Mouse (Mus musculus): ENCODE data around the gene Gramd4.

The Gramd4 gene

DNA sequence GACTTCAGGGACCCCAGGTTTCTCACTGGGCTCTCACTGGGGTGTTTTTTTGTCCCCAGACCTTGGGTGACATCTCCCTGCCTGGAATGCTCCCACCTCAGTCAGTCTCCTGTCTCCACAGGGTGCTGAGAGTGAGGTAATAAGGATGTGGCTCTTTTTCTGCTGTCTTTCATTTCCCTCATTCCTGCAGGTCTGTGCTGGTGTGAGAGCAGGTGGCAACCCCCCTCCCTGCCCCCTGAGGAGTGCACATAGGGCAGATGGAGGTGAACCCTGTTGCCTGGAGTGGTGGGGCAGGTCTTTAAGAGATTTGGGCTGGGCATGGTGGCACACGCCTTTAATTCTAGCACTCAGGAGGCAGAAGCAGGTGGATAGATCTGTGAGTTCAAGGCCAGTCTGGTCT lies 13.7 kb downstream of the Gramd4 start:
- no peak for DNase-seq (ENCODE audit: low spot score)

GRCm38 (mm10) chr15:86074171-86074937 lies 16.9 kb downstream of the Gramd4 start:
- no peak for DNase-seq (ENCODE audit: low spot score)

DNA sequence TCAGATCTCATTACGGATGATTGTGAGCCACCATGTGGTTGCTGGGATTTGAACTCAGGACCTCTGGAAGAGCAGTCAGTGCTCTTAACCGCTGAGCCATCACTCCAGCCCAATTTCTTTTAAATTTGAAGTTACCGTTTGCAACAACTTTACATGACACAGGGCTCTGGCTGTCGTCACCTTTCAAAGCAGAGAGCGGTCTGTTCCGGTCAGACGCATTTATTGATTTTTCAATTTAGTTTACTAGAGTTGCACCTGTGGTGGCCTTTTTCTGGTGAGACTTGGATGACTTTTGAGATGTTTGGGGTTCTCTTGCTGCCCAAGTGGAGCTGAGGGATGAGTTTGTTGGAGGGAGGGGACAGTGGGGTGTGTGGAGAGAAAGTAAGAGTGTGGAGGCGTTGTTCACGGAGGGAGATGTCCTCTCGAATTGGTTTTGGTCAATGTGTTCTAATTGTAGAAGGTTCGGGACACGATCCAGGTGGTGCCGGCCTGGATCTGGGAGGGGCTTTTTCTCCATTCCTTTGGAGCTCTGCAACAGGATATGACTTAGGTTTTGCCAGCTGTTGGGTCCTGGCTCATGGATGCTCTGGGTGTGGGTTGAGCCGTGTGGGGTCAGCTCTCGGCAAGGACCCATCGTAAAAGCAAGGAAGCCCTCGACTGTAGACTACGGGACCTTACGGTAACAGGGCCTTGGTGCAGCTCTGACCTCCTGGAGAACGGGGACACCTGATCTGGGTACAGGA lies 18.0 kb downstream of the Gramd4 start:
- DNase-seq (ENCODE audit: low spot score), result no peak

DNA sequence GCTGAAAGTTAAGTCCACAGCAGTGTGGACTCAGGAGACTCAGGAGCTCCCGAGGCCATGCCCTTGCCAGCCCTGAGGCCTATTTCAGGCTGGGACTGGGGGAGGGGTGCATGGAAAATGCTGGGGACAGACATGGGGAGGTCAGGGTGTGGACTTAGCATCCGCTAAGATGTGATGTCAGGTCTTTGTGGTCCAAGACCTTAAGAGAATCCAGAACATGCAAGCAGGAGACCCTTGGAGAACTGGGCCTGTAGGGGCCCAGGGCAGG lies 18.5 kb downstream of the Gramd4 start:
- DNase-seq (ENCODE audit: low spot score), result no peak

DNA sequence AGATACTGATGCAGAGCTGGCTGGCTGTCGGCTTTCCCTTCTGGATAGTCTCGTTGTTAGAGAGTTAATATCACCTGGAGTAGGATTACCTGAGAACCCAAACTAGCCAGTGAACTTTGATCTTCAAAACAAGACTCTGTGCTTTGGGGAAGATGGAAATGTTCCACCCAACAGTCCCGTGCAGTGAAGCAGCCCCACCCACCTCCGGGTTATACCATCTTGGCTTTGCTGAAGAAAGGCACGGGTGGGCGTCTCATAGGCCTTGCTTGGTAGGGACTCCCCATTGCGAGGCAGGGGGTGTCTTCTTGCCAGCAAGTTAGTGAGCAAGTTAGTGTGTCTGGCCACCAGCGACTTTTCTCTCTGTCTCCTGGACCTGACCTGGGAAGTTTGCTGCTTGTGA lies 18.9 kb downstream of the Gramd4 start:
- DNase-seq (ENCODE audit: low spot score), result no peak

- DNase-seq (ENCODE audit: low spot score), result no peak
Measured at GRCm38 (mm10) chr15:86077934-86078333, 20.4 kb downstream of the Gramd4 start.

DNA sequence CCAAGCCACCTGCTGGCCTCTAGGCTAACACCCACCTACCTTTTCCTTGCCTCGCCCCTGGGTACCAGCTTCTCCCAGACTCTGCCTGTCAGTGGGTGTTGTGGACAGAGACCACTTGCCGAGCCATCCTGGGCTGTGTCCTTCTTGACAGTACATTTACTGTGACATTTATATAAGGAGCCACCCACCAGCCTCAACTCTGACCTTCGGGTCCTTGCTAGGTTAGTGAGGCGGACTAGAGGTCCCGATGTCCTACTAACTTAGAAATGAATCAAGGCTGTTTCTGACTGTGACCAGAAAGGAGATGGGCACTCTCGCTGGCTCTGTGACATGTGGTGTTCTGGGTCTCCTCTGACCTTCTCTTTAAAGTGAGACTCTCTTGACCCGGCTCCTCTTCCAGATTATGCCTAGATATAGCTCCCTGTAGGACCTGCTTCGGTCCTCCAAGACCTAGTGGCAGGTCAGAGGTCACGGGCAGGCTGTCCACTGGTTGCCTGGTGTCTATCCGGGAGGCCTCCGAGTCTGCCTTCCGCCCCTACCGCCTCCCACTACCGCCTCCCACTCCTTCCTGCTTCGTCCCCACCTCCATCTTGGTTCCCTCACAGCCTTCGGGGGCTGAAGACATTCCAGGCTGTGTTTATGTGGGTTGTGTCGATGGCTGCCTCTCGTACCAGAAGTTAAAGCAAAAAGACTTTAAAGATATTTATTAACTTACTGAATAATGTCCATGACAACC lies 21.2 kb downstream of the Gramd4 start:
- DNase-seq (ENCODE audit: low spot score), result no peak

DNA sequence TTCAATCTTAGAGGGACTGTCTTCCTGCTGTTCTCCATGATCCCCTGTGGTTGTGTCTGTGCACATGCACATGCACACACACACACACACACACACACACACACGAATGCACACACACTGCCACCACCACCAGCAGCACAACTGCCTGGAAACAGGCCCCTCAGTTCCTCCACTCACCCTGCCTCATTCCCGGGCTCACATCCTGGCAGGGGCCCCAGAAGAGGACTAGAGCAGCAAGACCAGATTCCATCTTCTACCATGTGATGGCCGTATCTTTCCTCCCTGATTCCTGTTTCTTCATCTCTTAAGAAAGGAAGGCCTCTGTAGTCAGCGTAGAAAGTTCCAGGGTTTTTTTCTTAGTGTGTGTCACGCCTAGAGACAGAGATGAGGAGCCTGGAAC lies 22.0 kb downstream of the Gramd4 start:
- no peak for DNase-seq (ENCODE audit: low spot score)

GRCm38 (mm10) chr15:86079876-86080275 lies 22.4 kb downstream of the Gramd4 start:
- no peak for DNase-seq (ENCODE audit: low spot score)

- DNase-seq (ENCODE audit: low spot score), result no peak
Measured at GRCm38 (mm10) chr15:86080408-86080807, 22.9 kb downstream of the Gramd4 start.

DNA sequence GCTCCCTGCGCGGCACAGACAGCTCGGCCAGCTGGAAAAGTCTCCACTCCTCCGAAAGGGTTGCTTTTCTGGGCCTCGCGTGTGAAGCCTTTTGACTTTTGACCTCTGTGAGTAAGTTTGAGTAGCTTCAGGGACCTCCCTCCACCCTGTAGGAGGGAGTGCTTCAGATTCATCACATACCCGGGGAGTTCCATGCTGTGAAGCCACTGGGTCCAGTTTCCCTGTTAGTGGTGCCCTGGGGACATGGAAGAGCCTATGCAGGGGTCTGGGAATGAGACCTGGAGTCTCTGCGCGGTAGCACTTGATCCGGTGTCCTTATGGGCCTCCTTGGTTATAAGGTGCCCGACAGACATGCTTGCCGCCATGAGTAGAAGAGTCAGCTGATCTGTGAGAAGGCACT lies 24.2 kb downstream of the Gramd4 start:
- no peak for DNase-seq (ENCODE audit: low spot score)

DNA sequence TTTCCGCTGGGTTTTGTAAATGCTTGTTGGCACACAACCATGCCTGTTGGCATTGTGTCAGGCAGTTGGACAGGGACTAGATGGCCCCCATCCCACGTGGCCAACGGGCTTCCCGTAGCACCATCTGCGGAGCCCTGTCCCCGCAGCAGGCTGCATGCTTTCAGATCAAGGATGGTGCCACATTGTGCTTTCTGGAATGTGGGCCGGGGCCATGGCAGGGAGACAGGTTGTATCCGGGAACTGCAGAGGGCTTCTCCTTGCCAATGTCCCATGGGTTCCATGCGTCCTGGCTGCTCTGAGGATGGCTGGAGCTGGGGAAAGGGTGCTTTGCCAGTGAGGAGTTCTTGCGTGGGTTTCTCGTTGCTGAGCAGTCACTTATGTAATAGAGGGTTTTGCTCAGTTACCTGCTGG lies 25.1 kb downstream of the Gramd4 start:
- no peak for DNase-seq (ENCODE audit: low spot score)

DNA sequence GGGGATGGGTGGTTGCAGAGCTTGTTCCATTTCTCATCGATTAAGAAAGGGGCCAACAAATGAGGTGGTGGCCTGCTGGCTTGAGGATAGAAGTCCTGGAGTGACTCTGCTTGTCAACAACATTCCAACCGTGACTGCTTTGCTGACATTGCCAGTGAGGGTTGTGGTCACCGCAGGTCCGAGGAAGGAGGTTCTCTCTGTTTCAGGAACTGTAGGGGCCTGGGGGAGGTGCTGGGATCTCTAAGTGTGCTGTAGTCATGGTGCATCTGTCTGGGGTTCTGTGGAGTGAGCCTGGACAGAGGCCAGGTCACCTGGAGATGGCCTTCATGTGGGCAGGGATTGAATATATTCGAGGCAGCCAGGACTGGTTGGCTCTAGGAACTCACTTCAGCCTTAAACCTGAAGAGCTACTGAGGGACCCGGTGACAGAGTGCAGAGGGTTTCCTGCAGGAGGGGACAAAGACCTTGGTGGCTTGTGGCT lies 25.8 kb downstream of the Gramd4 start:
- no peak for DNase-seq (ENCODE audit: low spot score)

- DNase-seq (ENCODE audit: low spot score), result peak; percentile 40
Measured at GRCm38 (mm10) chr15:86085301-86086225, 28.1 kb downstream of the Gramd4 start.

DNA sequence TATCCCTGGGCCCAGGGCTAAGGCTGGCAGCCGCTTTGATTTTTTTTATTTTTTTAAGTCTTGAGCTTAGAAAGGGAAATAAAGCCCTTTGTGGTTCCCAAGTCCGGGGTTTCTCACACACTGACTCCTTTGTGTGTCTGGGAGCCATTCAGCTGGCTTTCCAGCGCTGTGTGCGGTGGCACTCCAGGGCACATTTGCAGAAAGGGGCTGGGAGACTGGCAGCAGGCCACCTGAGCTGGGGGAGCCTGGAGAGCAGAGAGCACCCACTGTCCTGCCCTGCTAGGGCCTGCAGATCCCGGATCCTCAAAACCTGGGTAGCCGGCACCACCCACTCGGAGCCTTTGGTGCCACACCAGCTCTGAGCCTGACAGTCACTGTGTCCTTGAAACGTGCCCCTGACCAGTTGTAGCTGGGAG lies 28.8 kb downstream of the Gramd4 start:
- peak; percentile 26 for DNase-seq (ENCODE audit: low spot score)

DNA sequence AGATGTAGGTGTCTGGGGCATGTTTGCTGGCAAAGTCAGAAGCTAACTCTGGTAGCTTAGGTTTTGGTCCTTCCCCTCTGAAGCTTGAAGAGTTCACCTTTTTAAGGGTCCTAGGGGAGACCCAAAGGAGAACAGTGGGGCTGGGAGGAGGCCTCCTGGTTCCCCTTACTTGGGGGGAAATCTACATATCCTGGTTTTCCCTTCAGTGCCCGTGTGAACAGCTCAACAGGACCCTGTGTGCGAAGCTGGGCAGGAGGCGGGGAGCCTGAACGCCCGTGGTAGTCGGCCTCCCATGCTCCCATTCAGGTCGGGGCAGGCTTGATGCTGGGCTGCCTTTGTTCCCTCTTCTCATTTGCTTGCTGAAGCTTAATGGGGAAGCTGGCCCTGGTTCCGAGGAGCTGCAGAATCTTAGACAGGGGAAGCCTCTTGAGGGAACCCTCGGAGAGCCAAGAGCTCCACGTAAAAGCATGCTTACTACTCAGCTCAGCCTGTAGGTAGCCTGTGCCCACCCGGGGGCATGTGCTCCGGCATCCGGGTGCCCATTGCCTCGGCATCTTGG lies 30.2 kb downstream of the Gramd4 start:
- no peak for DNase-seq (ENCODE audit: low spot score)

- no peak for DNase-seq (ENCODE audit: low spot score)
Measured at GRCm38 (mm10) chr15:86088266-86088790, 30.8 kb downstream of the Gramd4 start.

- no peak for DNase-seq (ENCODE audit: low spot score)
Measured at GRCm38 (mm10) chr15:86089091-86089744, 31.7 kb downstream of the Gramd4 start.

- peak; percentile 50 for DNase-seq (ENCODE audit: low spot score)
Measured at GRCm38 (mm10) chr15:86089991-86090529, 32.6 kb downstream of the Gramd4 start.

GRCm38 (mm10) chr15:86090578-86090977 lies 33.1 kb downstream of the Gramd4 start:
- no peak for DNase-seq (ENCODE audit: low spot score)
